10 mouse cellular contexts compared by ENCODE assay signal in genomic region chr8:3556114-3556513, GRCm38 (mm10). TPM values are rescaled to one million over a fixed set of nuclear protein-coding genes. Genes with fewer than 3 reads are reported as not detected.
A peak's percentile ranks its signal among the peaks of the same experiment; 100 is the strongest.
DNase-seq lines count a peak whose midpoint lies in the region; ATAC-seq and TF ChIP-seq lines count a peak whose summit lies in the region.
"Had no signal": no experiment of that assay in that cellular context is flagged by ENCODE, and none has a peak within 500 bp of the region (broad histone marks: within the 10 kb centered on the region; RNA-seq: fewer than 3 reads in every experiment).

No protein-coding gene starts in this region.

- no peak overlapping the region for H3K9ac ChIP-seq in kidney, embryonic 14.5 days (ENCODE audit: low read depth, low read length)
- H3K9ac ChIP-seq in intestine, embryonic 16.5 days (ENCODE audit: low read depth, low read length), result no peak overlapping the region

- no peaks in the 10 kb centered on the region for H3K27me3 ChIP-seq in kidney, embryonic 14.5 days (ENCODE audit: control insufficient read depth, insufficient read depth, low read length)
- no peaks in the 10 kb centered on the region; the same call in 1 of the 2 replicates for H3K27me3 ChIP-seq in kidney, adult 2 months (replicated peaks; ENCODE audit: control insufficient read depth, insufficient read depth, low read length)
- H3K27me3 ChIP-seq in intestine, embryonic 16.5 days (replicated peaks; ENCODE audit: control insufficient read depth, insufficient read depth, low read length), result no peaks in the 10 kb centered on the region

- no peak overlapping the region for H3K4me2 ChIP-seq in kidney, embryonic 14.5 days (replicated peaks; ENCODE audit: low read depth, low read length)
- no peak overlapping the region for H3K4me2 ChIP-seq in intestine, embryonic 16.5 days (ENCODE audit: low read depth, low read length)

- H3K4me3 ChIP-seq in kidney, embryonic 14.5 days (ENCODE audit: low read length), result no peak overlapping the region
- no peak overlapping the region for H3K4me3 ChIP-seq in kidney, adult 2 months (ENCODE audit: insufficient read depth, low read depth, low read length)
- no peak overlapping the region for H3K4me3 ChIP-seq in intestine, embryonic 16.5 days (ENCODE audit: low read length)

- no peak for TF ChIP-seq CTCF in kidney, adult 2 months (conservative IDR thresholded peaks at IDR 0.05; ENCODE audit: insufficient read depth, insufficient read length, low read depth, low read length)

- 61% methylated on average over 4 of the region's 4 CpGs for WGBS in kidney, embryonic 14.5 days
- whole genome bisulfite sequencing in kidney, adult 2 months, result 61% methylated on average over 4 of the region's 4 CpGs
- WGBS in intestine, embryonic 16.5 days, result 60% methylated on average over 4 of the region's 4 CpGs

- DNase-seq in kidney, adult 2 months, result no peak
- DNase-seq in left cerebral cortex, adult 11 months (ENCODE audit: low spot score), result no peak
- no peak for DNase-seq in spleen, postnatal 10 days (ENCODE audit: low spot score in 2 of 2)
- DNase-seq in frontal cortex, postnatal 25 days (ENCODE audit: low spot score in 2 of 2), result no peak
- DNase-seq: cerebellum, adult 9-11 months; layer of hippocampus, adult 9-11 months had no signal

- no peak overlapping the region for H3K27ac ChIP-seq in kidney, embryonic 14.5 days (ENCODE audit: low read depth, low read length)
- H3K27ac ChIP-seq in kidney, adult 2 months (ENCODE audit: insufficient read depth, low read depth, low read length), result no peak overlapping the region
- H3K27ac ChIP-seq in intestine, embryonic 16.5 days (ENCODE audit: low read length), result no peak overlapping the region

- H3K9me3 ChIP-seq in kidney, embryonic 14.5 days (ENCODE audit: control insufficient read depth, low read length), result no peaks in the 10 kb centered on the region
- no peaks in the 10 kb centered on the region for H3K9me3 ChIP-seq in intestine, embryonic 16.5 days (ENCODE audit: control insufficient read depth, low read length)

- peak; percentile 85 for ATAC-seq in kidney, embryonic 14.5 days (ENCODE audit: low FRiP score, low TSS enrichment)
- peak; percentile 78; the same call in 1 of the 2 replicates for ATAC-seq in erythroblast, adult 5-6 weeks (replicated peaks; ENCODE audit: low FRiP score, poor library complexity, severe bottlenecking)
- ATAC-seq in intestine, embryonic 16.5 days, result peak; percentile 80
- ATAC-seq in monocyte, adult 5-6 weeks (replicated peaks; ENCODE audit: insufficient number of reproducible peaks, low FRiP score, low TSS enrichment, poor library complexity, severe bottlenecking), result peak; percentile 71

- no peaks in the 10 kb centered on the region for H3K4me1 ChIP-seq in kidney, embryonic 14.5 days (ENCODE audit: control insufficient read depth, insufficient read depth, low read length)
- no peaks in the 10 kb centered on the region for H3K4me1 ChIP-seq in kidney, adult 2 months (ENCODE audit: control insufficient read depth, insufficient read depth, low read length)
- H3K4me1 ChIP-seq in intestine, embryonic 16.5 days (ENCODE audit: control insufficient read depth, insufficient read depth, low read length), result no peaks in the 10 kb centered on the region

- TF ChIP-seq POLR2A in kidney, adult 2 months (IDR thresholded peaks at IDR 0.05; ENCODE audit: low read depth, low read length), result no peak

- no peaks in the 10 kb centered on the region for H3K36me3 ChIP-seq in kidney, embryonic 14.5 days (ENCODE audit: control insufficient read depth, insufficient read depth, low read length)
- H3K36me3 ChIP-seq in kidney, adult 2 months (ENCODE audit: control insufficient read depth, insufficient read depth, low read length), result no peaks in the 10 kb centered on the region
- no peaks in the 10 kb centered on the region for H3K36me3 ChIP-seq in intestine, embryonic 16.5 days (ENCODE audit: control insufficient read depth, insufficient read depth, low read length)

RNA-seq across cellular contexts. Expression of gene C330021F23Rik, which starts 11.7 kb away (rescaled TPM):
- polyA plus RNA-seq in kidney, embryonic 14.5 days (2014; fragmentation: Nextera tagmentation; extraction: Ambion mirVana), result 6.9 and 11.2 TPM in 2 replicates
- 6.4 and 7.3 TPM in 2 replicates for polyA plus RNA-seq in kidney, adult 2 months (2012; rRNA removed)
- total RNA-seq in erythroblast, adult 5-6 weeks (2015; ENCODE audit: low replicate concordance), result not detected in 2 replicates
- total RNA-seq in erythroblast, adult 5-6 weeks (2017; ENCODE audit: low replicate concordance), result not detected in 2 replicates
- 5.7 and 6.1 TPM in 2 replicates for polyA plus RNA-seq in intestine, embryonic 16.5 days (2015; fragmentation: Nextera tagmentation; extraction: Ambion mirVana)
- total RNA-seq in monocyte, adult 5-6 weeks (2017), result 2.3 TPM in 1 of 3 replicates, not detected in the others

RNA-seq across cellular contexts. Expression of gene Camsap3, which starts 31.0 kb away (rescaled TPM):
- 14.1 and 18.1 TPM in 2 replicates for polyA plus RNA-seq in kidney, embryonic 14.5 days (2014; fragmentation: Nextera tagmentation; extraction: Ambion mirVana)
- polyA plus RNA-seq in kidney, adult 2 months (2012; rRNA removed), result 44.1 and 47.6 TPM in 2 replicates
- not detected in 2 replicates for total RNA-seq in erythroblast, adult 5-6 weeks (2015; ENCODE audit: low replicate concordance)
- total RNA-seq in erythroblast, adult 5-6 weeks (2017; ENCODE audit: low replicate concordance), result 0.28 TPM in 1 of 2 replicates, not detected in the other
- 23.4 and 26.1 TPM in 2 replicates for polyA plus RNA-seq in intestine, embryonic 16.5 days (2015; fragmentation: Nextera tagmentation; extraction: Ambion mirVana)
- total RNA-seq in monocyte, adult 5-6 weeks (2017), result not detected in 3 replicates

RNA-seq across cellular contexts. Expression of gene Pnpla6, which starts 40.9 kb away (rescaled TPM):
- 21.0 and 25.6 TPM in 2 replicates for polyA plus RNA-seq in kidney, embryonic 14.5 days (2014; fragmentation: Nextera tagmentation; extraction: Ambion mirVana)
- polyA plus RNA-seq in kidney, adult 2 months (2012; rRNA removed), result 53.3 and 70.7 TPM in 2 replicates
- total RNA-seq in erythroblast, adult 5-6 weeks (2015; ENCODE audit: low replicate concordance), result 40.9 and 43.5 TPM in 2 replicates
- total RNA-seq in erythroblast, adult 5-6 weeks (2017; ENCODE audit: low replicate concordance), result 61.4 and 77.4 TPM in 2 replicates
- polyA plus RNA-seq in intestine, embryonic 16.5 days (2015; fragmentation: Nextera tagmentation; extraction: Ambion mirVana), result 39.9 and 43.3 TPM in 2 replicates
- 30.8 to 45.4 TPM (median 31.3 TPM) in 3 replicates for total RNA-seq in monocyte, adult 5-6 weeks (2017)

RNA-seq across cellular contexts. Expression of gene Mcoln1, which starts 55.9 kb away (rescaled TPM):
- 29.3 and 39.9 TPM in 2 replicates for polyA plus RNA-seq in kidney, embryonic 14.5 days (2014; fragmentation: Nextera tagmentation; extraction: Ambion mirVana)
- polyA plus RNA-seq in kidney, adult 2 months (2012; rRNA removed), result 239 and 302 TPM in 2 replicates
- total RNA-seq in erythroblast, adult 5-6 weeks (2015; ENCODE audit: low replicate concordance), result 20.2 and 33.6 TPM in 2 replicates
- total RNA-seq in erythroblast, adult 5-6 weeks (2017; ENCODE audit: low replicate concordance), result 32.5 and 75.4 TPM in 2 replicates
- 73.6 and 94.9 TPM in 2 replicates for polyA plus RNA-seq in intestine, embryonic 16.5 days (2015; fragmentation: Nextera tagmentation; extraction: Ambion mirVana)
- 46.3 to 51.3 TPM (median 48.3 TPM) in 3 replicates for total RNA-seq in monocyte, adult 5-6 weeks (2017)
